Mouse (Mus musculus): Measurements from ENCODE around the gene Tgtp2. TPM values are rescaled to one million over a fixed set of nuclear protein-coding genes. Genes with fewer than 3 reads are reported as not detected.

Tgtp2 gene
- polyA plus RNA-seq, 1 experiment from 2014 or later, result 1.2 TPM

DNA sequence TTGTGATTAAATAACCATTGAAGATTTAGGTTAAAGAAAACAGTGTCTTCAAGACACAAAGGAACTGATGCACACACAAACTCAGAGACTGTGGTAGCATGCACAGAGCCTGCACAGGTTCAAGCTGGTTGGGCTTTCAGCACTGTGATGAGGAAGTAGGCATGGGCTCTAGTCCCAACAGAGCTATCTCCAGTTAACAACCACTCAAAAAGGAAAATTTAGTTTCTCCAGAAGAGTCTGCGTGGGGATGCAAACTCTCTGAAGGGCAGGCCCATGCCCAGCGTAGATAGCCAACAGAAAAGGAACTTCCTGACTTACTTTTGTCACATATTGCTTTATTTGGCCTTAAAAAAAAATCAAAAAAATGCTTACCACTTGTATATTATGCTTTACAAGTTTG lies 28.8 kb upstream of the Tgtp2 start:
- Histone ChIP-seq H3K9me3 (ENCODE audit: control insufficient read depth, low read length) (no peaks in the 10 kb centered on the region), H3K4me1 (replicated peaks; ENCODE audit: control insufficient read depth, insufficient read depth) (peaks cover 4% of the 10 kb centered on the region; the same call in 1 of the 2 replicates), H3K9ac (ENCODE audit: low read length) (no peak overlapping the region), H3K27ac (replicated peaks) (no peak overlapping the region), H3K27me3 (ENCODE audit: control insufficient read depth, insufficient read depth, low read length) (no peaks in the 10 kb centered on the region), H3K4me3 (ENCODE audit: low read depth, low read length) (no peak overlapping the region), H3K36me3 (ENCODE audit: control insufficient read depth, insufficient read depth, low read length) (no peaks in the 10 kb centered on the region), H3K4me2 (replicated peaks; ENCODE audit: low read depth) (no peak overlapping the region)
- DNase-seq (ENCODE audit: low spot score) (no peak), ATAC-seq (ENCODE audit: low FRiP score, low TSS enrichment) (no peak)
- no peak for TF ChIP-seq CTCF (IDR thresholded peaks at IDR 0.05; ENCODE audit: low read depth)
- TF ChIP-seq EP300 (optimal IDR thresholded peaks at IDR 0.05), result no peak
- WGBS, result 78% methylated on average over 2 of the region's 2 CpGs

DNA sequence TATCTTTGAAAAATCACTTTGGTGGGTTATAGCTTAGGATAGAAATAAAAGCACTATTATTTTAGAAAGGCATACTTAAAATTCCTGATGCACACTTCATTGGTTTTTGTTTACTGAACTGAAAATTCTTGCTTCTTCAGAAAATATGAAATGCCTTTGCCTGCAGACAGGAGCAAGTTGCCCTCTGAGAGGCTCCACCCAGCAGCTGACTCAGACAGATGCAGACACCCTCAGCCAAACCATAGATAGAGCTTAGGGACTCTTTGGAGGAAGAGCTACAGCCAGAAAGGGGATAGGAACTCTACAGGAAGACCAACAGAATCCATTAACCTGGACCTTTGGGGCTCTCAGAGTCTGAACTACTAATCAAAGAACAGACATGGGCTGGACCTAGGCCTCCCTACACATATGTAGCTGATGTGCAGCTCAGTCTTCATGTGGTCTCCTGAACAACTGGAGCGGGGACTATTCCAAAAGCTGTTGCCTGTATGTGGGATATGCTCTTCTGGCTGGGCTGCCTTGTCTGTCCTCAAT lies 28.1 kb upstream of the Tgtp2 start:
- no peaks in the 10 kb centered on the region for H3K36me3 ChIP-seq (ENCODE audit: control insufficient read depth, insufficient read depth, low read length)
- no peak overlapping the region for H3K4me3 ChIP-seq (ENCODE audit: low read depth, low read length)
- peaks cover 4% of the 10 kb centered on the region; the same call in 1 of the 2 replicates for H3K4me1 ChIP-seq (replicated peaks; ENCODE audit: control insufficient read depth, insufficient read depth)
- no peak overlapping the region for H3K9ac ChIP-seq (ENCODE audit: low read length)
- no peak for ATAC-seq (ENCODE audit: low FRiP score, low TSS enrichment)
- H3K9me3 ChIP-seq (ENCODE audit: control insufficient read depth, low read length), result no peaks in the 10 kb centered on the region
- no peaks in the 10 kb centered on the region for H3K27me3 ChIP-seq (ENCODE audit: control insufficient read depth, insufficient read depth, low read length)
- no peak for TF ChIP-seq CTCF (IDR thresholded peaks at IDR 0.05; ENCODE audit: low read depth)
- TF ChIP-seq EP300 (optimal IDR thresholded peaks at IDR 0.05), result no peak
- H3K4me2 ChIP-seq (replicated peaks; ENCODE audit: low read depth), result no peak overlapping the region
- 92% methylated on average over 1 of the region's 1 CpGs for WGBS
- DNase-seq (ENCODE audit: low spot score), result no peak
- H3K27ac ChIP-seq (replicated peaks), result no peak overlapping the region

DNA sequence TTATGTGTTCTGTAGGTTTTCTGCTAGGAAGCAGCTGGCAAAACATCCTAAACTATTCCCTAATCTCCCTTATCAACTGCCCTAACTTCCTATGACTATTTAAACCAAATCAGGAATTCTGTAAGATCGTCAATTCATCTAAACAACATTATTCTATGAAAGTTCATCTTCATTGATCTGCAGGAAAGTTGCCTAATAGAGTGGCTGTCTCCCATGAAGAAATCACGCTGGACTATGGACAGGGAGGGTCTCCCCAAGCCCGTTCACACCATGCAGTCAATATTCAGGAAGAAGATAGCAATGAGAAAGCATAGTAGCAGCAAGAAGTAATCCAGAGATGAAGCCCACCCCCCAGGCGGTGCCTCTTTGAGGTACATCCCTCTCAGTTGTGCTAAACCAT lies 27.2 kb upstream of the Tgtp2 start:
- Histone ChIP-seq H3K36me3 (ENCODE audit: control insufficient read depth, insufficient read depth, low read length) (no peaks in the 10 kb centered on the region), H3K4me1 (replicated peaks; ENCODE audit: control insufficient read depth, insufficient read depth) (peaks cover 4% of the 10 kb centered on the region; the same call in 1 of the 2 replicates), H3K4me3 (ENCODE audit: low read depth, low read length) (no peak overlapping the region), H3K4me2 (replicated peaks; ENCODE audit: low read depth) (no peak overlapping the region), H3K9ac (ENCODE audit: low read length) (no peak overlapping the region), H3K9me3 (ENCODE audit: control insufficient read depth, low read length) (no peaks in the 10 kb centered on the region), H3K27ac (replicated peaks) (no peak overlapping the region), H3K27me3 (ENCODE audit: control insufficient read depth, insufficient read depth, low read length) (no peaks in the 10 kb centered on the region)
- 69% methylated on average over 4 of the region's 4 CpGs for WGBS
- no peak for ATAC-seq (ENCODE audit: low FRiP score, low TSS enrichment)
- TF ChIP-seq CTCF (IDR thresholded peaks at IDR 0.05; ENCODE audit: low read depth), result no peak
- TF ChIP-seq EP300 (optimal IDR thresholded peaks at IDR 0.05), result no peak
- DNase-seq (ENCODE audit: low spot score), result no peak

- no peak overlapping the region for H3K9ac ChIP-seq (ENCODE audit: low read length)
- H3K27ac ChIP-seq (replicated peaks), result no peak overlapping the region
- ATAC-seq (ENCODE audit: low FRiP score, low TSS enrichment) (no peak), DNase-seq (ENCODE audit: low spot score) (no peak)
- H3K4me3 ChIP-seq (ENCODE audit: low read depth, low read length), result no peak overlapping the region
- TF ChIP-seq EP300 (optimal IDR thresholded peaks at IDR 0.05), result no peak
- TF ChIP-seq CTCF (IDR thresholded peaks at IDR 0.05; ENCODE audit: low read depth), result no peak
- WGBS, result 78% methylated on average over 5 of the region's 5 CpGs
- H3K9me3 ChIP-seq (ENCODE audit: control insufficient read depth, low read length), result no peaks in the 10 kb centered on the region
- no peaks in the 10 kb centered on the region for H3K27me3 ChIP-seq (ENCODE audit: control insufficient read depth, insufficient read depth, low read length)
- no peaks in the 10 kb centered on the region for H3K36me3 ChIP-seq (ENCODE audit: control insufficient read depth, insufficient read depth, low read length)
- H3K4me2 ChIP-seq (replicated peaks; ENCODE audit: low read depth), result no peak overlapping the region
- H3K4me1 ChIP-seq (replicated peaks; ENCODE audit: control insufficient read depth, insufficient read depth), result peaks cover 4% of the 10 kb centered on the region; the same call in 1 of the 2 replicates
Measured at GRCm38 (mm10) chr11:49090551-49090950, 26.5 kb upstream of the Tgtp2 start.

DNA sequence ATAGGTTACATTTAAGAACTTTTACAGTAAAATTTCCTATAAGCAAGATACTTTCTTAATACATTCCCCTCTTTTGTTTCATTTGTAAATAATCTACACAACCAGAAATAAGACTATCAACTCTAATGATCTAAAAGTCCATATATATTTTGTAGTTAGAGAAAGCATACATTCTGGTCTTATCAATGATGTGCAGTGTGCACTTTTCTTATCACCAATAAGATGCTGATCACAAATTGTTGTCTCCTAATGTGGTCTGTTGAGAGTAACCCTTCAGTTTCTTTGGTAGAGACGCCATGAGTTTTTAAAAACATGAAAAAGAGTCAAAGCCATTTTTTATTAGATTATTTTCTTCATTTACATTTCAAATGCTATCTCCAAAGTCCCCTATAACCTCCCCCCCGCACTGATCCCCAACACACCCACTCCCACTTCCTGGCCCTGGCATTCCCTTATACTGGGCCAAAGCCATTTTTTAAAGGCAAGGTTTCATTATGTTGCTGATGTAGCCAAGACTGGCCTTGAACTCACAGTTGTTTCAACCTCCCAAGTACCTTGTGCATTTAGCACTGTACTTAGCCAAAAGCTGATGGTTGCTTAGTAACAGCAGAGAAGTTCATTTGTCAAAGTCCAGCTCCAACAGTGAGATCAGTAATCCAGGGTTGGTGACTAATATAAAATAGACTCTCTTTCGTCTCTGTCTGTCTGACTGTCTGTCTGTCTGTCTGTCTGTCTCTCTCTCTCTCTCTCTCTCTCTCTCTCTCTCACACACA lies 25.9 kb upstream of the Tgtp2 start:
- Histone ChIP-seq H3K9ac (ENCODE audit: low read length) (no peak overlapping the region), H3K4me1 (replicated peaks; ENCODE audit: control insufficient read depth, insufficient read depth) (peaks cover 4% of the 10 kb centered on the region; the same call in 1 of the 2 replicates), H3K27ac (replicated peaks) (no peak overlapping the region), H3K9me3 (ENCODE audit: control insufficient read depth, low read length) (no peaks in the 10 kb centered on the region), H3K27me3 (ENCODE audit: control insufficient read depth, insufficient read depth, low read length) (no peaks in the 10 kb centered on the region), H3K4me3 (ENCODE audit: low read depth, low read length) (no peak overlapping the region), H3K36me3 (ENCODE audit: control insufficient read depth, insufficient read depth, low read length) (no peaks in the 10 kb centered on the region), H3K4me2 (replicated peaks; ENCODE audit: low read depth) (no peak overlapping the region)
- ATAC-seq (ENCODE audit: low FRiP score, low TSS enrichment), result no peak
- no peak for TF ChIP-seq EP300 (optimal IDR thresholded peaks at IDR 0.05)
- TF ChIP-seq CTCF (IDR thresholded peaks at IDR 0.05; ENCODE audit: low read depth), result no peak
- DNase-seq (ENCODE audit: low spot score), result no peak
- 73% methylated on average over 3 of the region's 3 CpGs for WGBS

All from stomach, postnatal 0 days (tissue).